Mouse (Mus musculus) MEL (cell line): ENCODE measurements around the gene Rgs6.

Experiments
- CTCF ChIP-seq, 3 experiments: IDR thresholded peaks in 2 of 3; conservative IDR thresholded peaks in 1 of 3; 2 replicates each; pipeline ENCODE4 v1.5.1; 2011 to 2012; ENCODE audit warnings: low read length in 3 of 3, low read depth in 2 of 3, mild to moderate bottlenecking in 2 of 3, improper control_type of control experiment in 1 of 3, inconsistent platforms in 1 of 3, mixed read lengths in 1 of 3, moderate library complexity in 1 of 3; ENCODE audit not compliant: control insufficient read depth in 1 of 3, insufficient read depth in 1 of 3, poor library complexity in 1 of 3, severe bottlenecking in 1 of 3
- MAX ChIP-seq: IDR thresholded peaks from 2 replicates; pipeline ENCODE4 v1.6.1; 2011; ENCODE audit warnings: low read length, improper control_type of control experiment
- MAZ ChIP-seq: IDR thresholded peaks from 2 replicates; pipeline ENCODE4 v1.6.1; 2012; ENCODE audit warnings: low read depth, mild to moderate bottlenecking, inconsistent platforms, low read length, improper control_type of control experiment
- NELFE ChIP-seq: IDR thresholded peaks from 2 replicates; pipeline ENCODE4 v1.6.1; 2011; ENCODE audit warnings: low read depth, low read length, improper control_type of control experiment
- POLR2A ChIP-seq, 2 experiments: IDR thresholded peaks; 2 replicates each; pipeline ENCODE4 v1.6.1; 2011 to 2012; ENCODE audit warnings: low read length in 2 of 2, mild to moderate bottlenecking in 2 of 2, control low read depth in 1 of 2, improper control_type of control experiment in 1 of 2, low read depth in 1 of 2, moderate library complexity in 1 of 2; ENCODE audit not compliant: control insufficient read depth in 1 of 2, insufficient read depth in 1 of 2, poor library complexity in 1 of 2
- RCOR1 ChIP-seq: IDR thresholded peaks from 2 replicates; pipeline ENCODE4 v1.6.1; 2012; ENCODE audit warnings: low read depth, mild to moderate bottlenecking, inconsistent platforms, low read length, improper control_type of control experiment
- SIN3A ChIP-seq: IDR thresholded peaks from 2 replicates; pipeline ENCODE4 v1.6.1; 2012; ENCODE audit warnings: low read length, improper control_type of control experiment, inconsistent platforms
- SMC3 ChIP-seq: IDR thresholded peaks from 2 replicates; pipeline ENCODE4 v1.6.1; 2011; ENCODE audit warnings: low read depth, low read length, improper control_type of control experiment
- TAL1 ChIP-seq: IDR thresholded peaks from 2 replicates; pipeline ENCODE4 v1.6.1; 2012; ENCODE audit warnings: mild to moderate bottlenecking, inconsistent platforms, low read length, moderate library complexity, mixed read lengths
- TCF12 ChIP-seq: IDR thresholded peaks from 2 replicates; pipeline ENCODE4 v1.6.1; 2014; ENCODE audit warnings: low read depth, mild to moderate bottlenecking, inconsistent platforms, low read length, improper control_type of control experiment, moderate library complexity
- UBTF ChIP-seq: IDR thresholded peaks from 2 replicates; pipeline ENCODE4 v1.6.1; 2012; ENCODE audit warnings: low read depth, mild to moderate bottlenecking, inconsistent platforms, low read length, improper control_type of control experiment, moderate library complexity, borderline replicate concordance; ENCODE audit not compliant: insufficient read depth
- ZC3H11A ChIP-seq: IDR thresholded peaks from 2 replicates; pipeline ENCODE4 v1.6.1; 2012; ENCODE audit warnings: low read depth, mild to moderate bottlenecking, inconsistent platforms, low read length, improper control_type of control experiment
- ZKSCAN1 ChIP-seq: IDR thresholded peaks from 2 replicates; pipeline ENCODE4 v1.6.1; 2012; ENCODE audit warnings: low read depth, mild to moderate bottlenecking, inconsistent platforms, low read length, improper control_type of control experiment, moderate library complexity
- ZNF384 ChIP-seq: IDR thresholded peaks from 2 replicates; pipeline ENCODE4 v1.6.1; 2012; ENCODE audit warnings: low read depth, mild to moderate bottlenecking, inconsistent platforms, low read length, improper control_type of control experiment

GRCm38 (mm10) chr12:83013918-83014691 lies 426.0 kb downstream of the Rgs6 start:
- no peak for TF ChIP-seq POLR2A (IDR thresholded peaks at IDR 0.05; ENCODE audit: control insufficient read depth in 1 of 2, insufficient read depth in 1 of 2, low read depth in 1 of 2, low read length in 2 of 2, poor library complexity in 1 of 2)
- TF ChIP-seq CTCF (IDR thresholded peaks at IDR 0.05 in 2 of 3, conservative IDR thresholded peaks at IDR 0.05 in 1 of 3; ENCODE audit: control insufficient read depth in 1 of 3, insufficient read depth in 1 of 3, low read depth in 2 of 3, low read length in 3 of 3, poor library complexity in 1 of 3, severe bottlenecking in 1 of 3), result no peak
- no peak for TF ChIP-seq ZKSCAN1
- no peak for TF ChIP-seq TCF12
- TF ChIP-seq MAX, result no peak
- TF ChIP-seq SMC3, result no peak
- TF ChIP-seq UBTF, result no peak
- no peak for TF ChIP-seq ZNF384
- no peak for TF ChIP-seq RCOR1
- no peak for TF ChIP-seq TAL1
- no peak for TF ChIP-seq MAZ
- no peak for TF ChIP-seq ZC3H11A
- TF ChIP-seq NELFE, result no peak
- no peak for TF ChIP-seq SIN3A
